8 mouse cellular contexts compared by ENCODE assay signal in the genomic region with DNA sequence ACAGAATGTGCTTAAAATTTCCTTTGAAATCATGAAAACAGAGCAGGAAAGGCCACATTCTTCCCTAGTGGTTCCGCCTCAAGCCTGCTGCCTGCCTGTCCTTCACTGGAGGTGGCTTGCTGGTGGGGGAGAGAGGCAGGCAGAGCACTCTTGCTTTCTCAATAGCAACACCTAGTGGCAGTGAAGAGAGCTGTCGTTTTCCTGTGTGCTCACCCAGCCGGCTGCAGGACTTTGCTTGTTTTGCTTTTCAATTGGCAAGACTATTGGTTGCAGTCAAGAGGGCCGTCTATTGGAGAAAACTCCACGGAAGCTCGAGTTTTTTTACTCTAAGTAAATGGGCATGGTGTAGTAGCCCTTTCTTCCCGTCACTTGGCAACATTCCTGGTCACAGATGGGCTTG.
DNase-seq lines count a peak whose midpoint lies in the region; ATAC-seq and TF ChIP-seq lines count a peak whose summit lies in the region.

No protein-coding gene starts in this region.

- DNase-seq in CH12.LX (ENCODE audit: extremely low read depth): peak; percentile 81
- peak; percentile 74 for DNase-seq in adrenal gland, postnatal 14 days
- peak; percentile 95 for DNase-seq in kidney, postnatal 0 days (ENCODE audit: low spot score)
- peak; percentile 54 for DNase-seq in liver, postnatal 0 days
- peak; percentile 73 for DNase-seq in neural tube, embryonic 11.5 days (ENCODE audit: low spot score)
- DNase-seq in thymus, postnatal 0 days (ENCODE audit: low spot score): peak; percentile 84

- no peak for TF ChIP-seq POLR2A in CH12.LX (IDR thresholded peaks at IDR 0.05; ENCODE audit: low read depth, low read length)

- peak; percentile 67 to 89 for TF ChIP-seq CTCF in CH12.LX (conservative IDR thresholded peaks at IDR 0.05 in 1 of 2, IDR thresholded peaks at IDR 0.05 in 1 of 2; ENCODE audit: low read depth in 2 of 2, low read length in 2 of 2)
- peak; percentile 90 for TF ChIP-seq CTCF in kidney, postnatal 0 days (IDR thresholded peaks at IDR 0.05; ENCODE audit: low read depth)
- peak; percentile 89 for TF ChIP-seq CTCF in liver, postnatal 0 days (IDR thresholded peaks at IDR 0.05; ENCODE audit: low read depth)

- peak overlapping the region; percentile 3 to 33 (median 14) for H3K4me3 ChIP-seq in CH12.LX (replicated peaks in 1 of 3; ENCODE audit: low read depth in 2 of 3, low read length in 2 of 3, poor library complexity in 1 of 3)
- no peak overlapping the region for H3K4me3 ChIP-seq in embryonic facial prominence, embryonic 13.5 days
- no peak overlapping the region for H3K4me3 ChIP-seq in heart, embryonic 15.5 days
- no peak overlapping the region for H3K4me3 ChIP-seq in kidney, postnatal 0 days (replicated peaks; ENCODE audit: low read depth, low read length)
- no peak overlapping the region for H3K4me3 ChIP-seq in liver, postnatal 0 days (ENCODE audit: low read depth, low read length)
- no peak overlapping the region for H3K4me3 ChIP-seq in neural tube, embryonic 11.5 days (ENCODE audit: low read depth, low read length)

- H3K27ac ChIP-seq in CH12.LX (ENCODE audit: insufficient read depth, low read depth): no peak overlapping the region
- no peak overlapping the region for H3K27ac ChIP-seq in embryonic facial prominence, embryonic 13.5 days
- no peak overlapping the region for H3K27ac ChIP-seq in heart, embryonic 15.5 days
- H3K27ac ChIP-seq in kidney, postnatal 0 days: no peak overlapping the region
- no peak overlapping the region for H3K27ac ChIP-seq in liver, postnatal 0 days (ENCODE audit: low read depth)
- H3K27ac ChIP-seq in neural tube, embryonic 11.5 days (ENCODE audit: low read depth, low read length): no peak overlapping the region

- H3K9me3 ChIP-seq in CH12.LX (replicated peaks; ENCODE audit: low read length): no peaks in the 10 kb centered on the region
- H3K9me3 ChIP-seq in embryonic facial prominence, embryonic 13.5 days: no peaks in the 10 kb centered on the region
- H3K9me3 ChIP-seq in heart, embryonic 15.5 days (replicated peaks): no peaks in the 10 kb centered on the region
- H3K9me3 ChIP-seq in kidney, postnatal 0 days (replicated peaks; ENCODE audit: low read length): no peaks in the 10 kb centered on the region
- H3K9me3 ChIP-seq in liver, postnatal 0 days (ENCODE audit: low read length): no peaks in the 10 kb centered on the region
- no peaks in the 10 kb centered on the region for H3K9me3 ChIP-seq in neural tube, embryonic 11.5 days (ENCODE audit: control insufficient read depth, low read length)

- peak overlapping the region; percentile 95 for H3K4me2 ChIP-seq in CH12.LX (ENCODE audit: insufficient read depth, low read depth, poor library complexity, severe bottlenecking)
- H3K4me2 ChIP-seq in embryonic facial prominence, embryonic 13.5 days: peak overlapping the region; percentile 27
- no peak overlapping the region for H3K4me2 ChIP-seq in heart, embryonic 15.5 days
- H3K4me2 ChIP-seq in kidney, postnatal 0 days (ENCODE audit: low read length): no peak overlapping the region
- no peak overlapping the region for H3K4me2 ChIP-seq in liver, postnatal 0 days (ENCODE audit: low read depth, low read length)
- no peak overlapping the region for H3K4me2 ChIP-seq in neural tube, embryonic 11.5 days (ENCODE audit: low read depth)

- ATAC-seq in embryonic facial prominence, embryonic 13.5 days (ENCODE audit: insufficient number of reproducible peaks, insufficient read depth, low FRiP score, low TSS enrichment, low read depth): peak; percentile 50; the same call in 1 of the 2 replicates
- peak; percentile 56; the same call in 1 of the 2 replicates for ATAC-seq in heart, embryonic 15.5 days (replicated peaks; ENCODE audit: insufficient number of reproducible peaks, insufficient read depth, low FRiP score, low read depth)
- ATAC-seq in kidney, postnatal 0 days (replicated peaks; ENCODE audit: low FRiP score, low read depth): peak; percentile 87
- ATAC-seq in liver, postnatal 0 days: peak; percentile 28; the same call in 1 of the 2 replicates
- ATAC-seq in neural tube, embryonic 11.5 days (ENCODE audit: insufficient read depth, low FRiP score, low TSS enrichment): peak; percentile 56; the same call in 1 of the 2 replicates

- in situ Hi-C loops in CH12.LX (cut with MboI; ENCODE audit: low pct_ligation_motif_present, low pct_unique_long_range_greater_than_20kb, low sequenced_read_pairs): loop anchor here (25.0 kb wide), 1 partner anchor 815 kb away; no protein-coding TSS in a partner anchor

- peak overlapping the region; percentile 34; the same call in 1 of the 2 replicates for H3K9ac ChIP-seq in CH12.LX (ENCODE audit: insufficient read depth, low read depth)
- no peak overlapping the region for H3K9ac ChIP-seq in embryonic facial prominence, embryonic 13.5 days
- H3K9ac ChIP-seq in heart, embryonic 15.5 days: no peak overlapping the region
- no peak overlapping the region for H3K9ac ChIP-seq in kidney, postnatal 0 days (ENCODE audit: low read depth, low read length)
- H3K9ac ChIP-seq in liver, postnatal 0 days (replicated peaks): no peak overlapping the region
- H3K9ac ChIP-seq in neural tube, embryonic 11.5 days (ENCODE audit: low read length): no peak overlapping the region

- H3K4me1 ChIP-seq in CH12.LX (ENCODE audit: control insufficient read depth in 1 of 2, insufficient read depth in 2 of 2): peaks cover 6 to 50% of the 10 kb centered on the region in 2 experiments
- peaks cover 25% of the 10 kb centered on the region; the same call in 1 of the 2 replicates for H3K4me1 ChIP-seq in embryonic facial prominence, embryonic 13.5 days
- peaks cover 15% of the 10 kb centered on the region; the same call in 1 of the 2 replicates for H3K4me1 ChIP-seq in heart, embryonic 15.5 days (replicated peaks)
- H3K4me1 ChIP-seq in kidney, postnatal 0 days (replicated peaks; ENCODE audit: insufficient read depth, low read length): no peaks in the 10 kb centered on the region
- no peaks in the 10 kb centered on the region; the same call in 1 of the 2 replicates for H3K4me1 ChIP-seq in liver, postnatal 0 days (ENCODE audit: insufficient read depth)
- peaks cover 9% of the 10 kb centered on the region for H3K4me1 ChIP-seq in neural tube, embryonic 11.5 days (ENCODE audit: control insufficient read depth, insufficient read depth, low read length)

- dilution Hi-C loops in CH12.LX (cut with MboI; ENCODE audit: extremely low pct_ligation_motif_present, extremely low pct_unique_long_range_greater_than_20kb, low sequenced_read_pairs): no loop called here

- H3K79me2 ChIP-seq in CH12.LX (replicated peaks; ENCODE audit: control insufficient read depth, extremely low read depth, insufficient read depth, poor library complexity, severe bottlenecking): no peaks in the 10 kb centered on the region

- no peaks in the 10 kb centered on the region for H3K36me3 ChIP-seq in CH12.LX (replicated peaks in 1 of 2; ENCODE audit: control insufficient read depth in 1 of 2, insufficient read depth in 1 of 2, low read length in 1 of 2)
- H3K36me3 ChIP-seq in embryonic facial prominence, embryonic 13.5 days: 0 out of 2 replicates have a peak, but pooled peaks cover 7% of the 10 kb centered on the region
- H3K36me3 ChIP-seq in heart, embryonic 15.5 days: no peaks in the 10 kb centered on the region
- H3K36me3 ChIP-seq in kidney, postnatal 0 days (ENCODE audit: insufficient read depth, low read length): no peaks in the 10 kb centered on the region
- H3K36me3 ChIP-seq in liver, postnatal 0 days (replicated peaks; ENCODE audit: insufficient read depth, low read length): no peaks in the 10 kb centered on the region
- peaks cover 2% of the 10 kb centered on the region; the same call in 1 of the 2 replicates for H3K36me3 ChIP-seq in neural tube, embryonic 11.5 days (ENCODE audit: control insufficient read depth, insufficient read depth, low read length)

- no peak for TF ChIP-seq EP300 in CH12.LX (IDR thresholded peaks at IDR 0.05; ENCODE audit: low read length)
- TF ChIP-seq EP300 in liver, postnatal 0 days (IDR thresholded peaks at IDR 0.05; ENCODE audit: low read depth): no peak

- WGBS in embryonic facial prominence, embryonic 13.5 days: 8% methylated on average over 7 of the region's 7 CpGs
- 13% methylated on average over 7 of the region's 7 CpGs for WGBS in heart, embryonic 15.5 days
- WGBS in kidney, postnatal 0 days: 15% methylated on average over 7 of the region's 7 CpGs
- WGBS in liver, postnatal 0 days (ENCODE audit: insufficient replicate concordance): 15% methylated on average over 7 of the region's 7 CpGs
- WGBS in neural tube, embryonic 11.5 days: 22% methylated on average over 7 of the region's 7 CpGs

- TF ChIP-seq RAD21 in CH12.LX (IDR thresholded peaks at IDR 0.05; ENCODE audit: low read depth, low read length): peak; percentile 89

- H3K27me3 ChIP-seq in CH12.LX (replicated peaks): no peaks in the 10 kb centered on the region
- no peaks in the 10 kb centered on the region for H3K27me3 ChIP-seq in embryonic facial prominence, embryonic 13.5 days
- no peaks in the 10 kb centered on the region for H3K27me3 ChIP-seq in heart, embryonic 15.5 days
- no peaks in the 10 kb centered on the region for H3K27me3 ChIP-seq in kidney, postnatal 0 days (ENCODE audit: insufficient read depth, low read length)
- H3K27me3 ChIP-seq in liver, postnatal 0 days (ENCODE audit: insufficient read depth, low read length): no peaks in the 10 kb centered on the region
- no peaks in the 10 kb centered on the region for H3K27me3 ChIP-seq in neural tube, embryonic 11.5 days (ENCODE audit: control insufficient read depth, insufficient read depth, low read length)

TF ChIP-seq in CH12.LX, 34 proteins besides CTCF, POLR2A, EP300 and RAD21 (continues in another document):
- no peak for TF ChIP-seq MXI1 (IDR thresholded peaks at IDR 0.05; ENCODE audit: low read depth, low read length)
- TF ChIP-seq NELFE (IDR thresholded peaks at IDR 0.05; ENCODE audit: low read depth, low read length): no peak
- 0 out of 2 replicates have a peak, but pooled peaks have one; percentile 10 for TF ChIP-seq ZC3H11A (IDR thresholded peaks at IDR 0.05; ENCODE audit: low read depth, low read length)
- no peak for TF ChIP-seq NRF1 (IDR thresholded peaks at IDR 0.05; ENCODE audit: low read depth, low read length)
- TF ChIP-seq POLR2AphosphoS2 (IDR thresholded peaks at IDR 0.05; ENCODE audit: low read depth, low read length): no peak
- TF ChIP-seq SIN3A (IDR thresholded peaks at IDR 0.05; ENCODE audit: low read length): peak; percentile 59
- TF ChIP-seq HCFC1 (IDR thresholded peaks at IDR 0.05; ENCODE audit: low read depth, low read length): 0 out of 2 replicates have a peak, but pooled peaks have one; percentile 29
- TF ChIP-seq CHD2 (IDR thresholded peaks at IDR 0.05; ENCODE audit: low read length): no peak
- peak; percentile 70; the same call in 1 of the 2 replicates for TF ChIP-seq MAZ (IDR thresholded peaks at IDR 0.05; ENCODE audit: low read depth, low read length)
- peak; percentile 35; the same call in 1 of the 2 replicates for TF ChIP-seq MYC (IDR thresholded peaks at IDR 0.05; ENCODE audit: low read depth, low read length)
- TF ChIP-seq SMC3 (IDR thresholded peaks at IDR 0.05; ENCODE audit: low read depth, low read length): peak; percentile 85
- TF ChIP-seq USF1 (IDR thresholded peaks at IDR 0.05; ENCODE audit: low read depth, low read length): no peak
- 0 out of 2 replicates have a peak, but pooled peaks have one; percentile 44 for TF ChIP-seq MEF2A (IDR thresholded peaks at IDR 0.05; ENCODE audit: borderline replicate concordance, low read depth, low read length)

Comparison
In these comparisons a context has a peak if more than half of its experiments do, and no peak if none do; other contexts are left out.
1. H3K4me2 ChIP-seq: peak in CH12.LX (single experiment) and embryonic facial prominence, embryonic 13.5 days (single experiment); none in heart, embryonic 15.5 days (single experiment), kidney, postnatal 0 days (single experiment), liver, postnatal 0 days (single experiment) and neural tube, embryonic 11.5 days (single experiment).
2. H3K4me3 ChIP-seq: peak in CH12.LX (3 of 3); none in embryonic facial prominence, embryonic 13.5 days (single experiment), heart, embryonic 15.5 days (single experiment), kidney, postnatal 0 days (single experiment), liver, postnatal 0 days (single experiment) and neural tube, embryonic 11.5 days (single experiment).
3. ATAC-seq: peak in every context shown above with its lines; median percentile 87 in kidney, postnatal 0 days; 56 in heart, embryonic 15.5 days; 56 in neural tube, embryonic 11.5 days; 50 in embryonic facial prominence, embryonic 13.5 days; 28 in liver, postnatal 0 days.
4. Peak in every context shown above with its lines, with median percentiles within 50 percentile points of each other: DNase-seq and CTCF ChIP-seq.